Mouse (Mus musculus) lung, adult 18-20 months (tissue): ENCODE measurements around the gene Lrrn1.

Experiments used
- DNase-seq, 2 experiments: peaks; one replicate each; pipeline ENCODE4 v3.0.0; 2022; ENCODE audit warnings: mixed read lengths in 2 of 2

The Lrrn1 gene

DNA sequence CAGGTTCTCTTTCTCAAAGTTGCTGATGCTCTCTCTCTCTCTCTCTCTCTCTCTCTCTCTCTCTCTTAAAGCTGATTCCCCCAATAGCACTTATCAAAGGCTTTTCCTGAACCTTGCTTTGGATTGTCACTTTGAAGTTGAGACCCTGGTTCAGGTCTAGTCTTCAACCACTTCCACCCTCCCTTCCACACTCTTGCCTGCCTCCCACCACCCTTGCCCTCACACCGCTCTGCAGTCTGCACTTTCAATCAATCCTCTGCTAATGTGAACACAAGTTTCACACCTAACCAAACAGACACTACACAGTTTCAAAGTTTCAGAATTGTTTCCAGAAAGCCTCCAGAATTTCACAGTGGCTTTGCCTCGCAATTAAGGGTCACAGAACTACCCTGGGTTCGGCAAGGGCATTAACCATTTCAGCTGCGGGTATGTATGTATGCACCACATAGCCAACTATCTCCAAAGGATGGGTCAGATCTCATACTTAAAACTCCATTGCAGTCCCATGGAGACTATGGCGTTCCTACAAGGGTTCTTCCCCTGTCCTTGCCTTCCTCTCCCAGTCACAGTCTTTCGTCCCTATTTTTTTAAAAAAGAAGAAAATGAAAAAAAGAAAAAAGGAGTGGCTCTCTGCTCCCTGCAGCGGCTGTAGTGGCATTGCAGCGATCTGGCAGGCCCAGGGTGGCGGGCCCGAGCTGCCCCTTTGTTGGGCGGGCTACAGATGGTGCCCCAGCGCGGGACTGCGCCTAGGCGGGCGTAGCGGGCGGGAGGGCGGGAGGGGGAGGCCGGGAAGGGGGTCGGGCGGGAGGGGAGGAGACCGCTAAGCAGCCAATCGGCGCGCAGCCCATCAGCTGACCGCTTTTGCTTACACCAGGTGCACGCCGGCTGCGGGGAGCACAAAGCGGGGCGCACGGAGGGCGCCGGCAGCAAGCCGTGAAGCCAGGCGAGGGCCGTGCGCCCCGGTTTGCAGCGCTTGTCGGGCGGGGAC is at the start of gene Lrrn1:
Lrrn1 (plus strand) TSS at position 892 of the 988 bp plus-strand sequence.
- no peak for DNase-seq

DNA sequence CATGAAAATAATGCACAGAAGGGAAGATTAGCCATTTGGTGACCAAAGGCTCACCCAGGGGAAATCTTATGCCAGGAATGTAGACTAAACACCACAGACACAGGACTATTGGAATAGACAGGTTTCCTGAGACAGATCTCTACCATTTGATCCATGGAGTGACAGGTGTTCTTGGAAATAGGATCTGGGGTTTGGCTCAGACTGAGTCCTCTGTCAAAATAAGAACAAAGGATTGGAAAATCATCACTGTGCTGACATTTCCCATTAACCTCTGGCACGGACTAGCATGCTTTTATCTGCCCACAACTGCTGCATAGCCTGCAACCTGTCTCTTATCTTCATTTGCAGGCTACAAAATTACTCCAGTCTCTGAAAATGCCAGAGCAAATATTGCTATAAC is 35.1 kb upstream of the Lrrn1 start:
- DNase-seq: no peak

DNA sequence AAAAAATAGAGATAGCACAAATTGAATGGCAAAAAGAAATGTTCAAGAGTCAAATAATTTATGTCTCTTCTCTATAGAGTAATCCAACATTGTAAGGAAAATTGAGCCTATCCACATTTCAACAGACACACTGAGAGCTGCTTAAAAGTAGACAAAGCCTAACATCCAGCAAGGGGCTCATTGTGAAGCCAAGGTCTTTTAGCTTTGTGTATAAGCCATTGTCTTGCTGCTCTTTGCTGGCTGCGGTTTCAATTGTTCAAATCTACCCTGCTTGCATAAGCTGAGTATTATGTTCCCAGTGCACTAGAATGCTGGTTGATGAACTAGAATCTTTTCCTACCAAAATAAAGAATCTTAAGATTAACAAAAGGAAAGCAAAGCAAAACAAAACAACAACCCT is 33.7 kb upstream of the Lrrn1 start:
- no peak for DNase-seq

DNA sequence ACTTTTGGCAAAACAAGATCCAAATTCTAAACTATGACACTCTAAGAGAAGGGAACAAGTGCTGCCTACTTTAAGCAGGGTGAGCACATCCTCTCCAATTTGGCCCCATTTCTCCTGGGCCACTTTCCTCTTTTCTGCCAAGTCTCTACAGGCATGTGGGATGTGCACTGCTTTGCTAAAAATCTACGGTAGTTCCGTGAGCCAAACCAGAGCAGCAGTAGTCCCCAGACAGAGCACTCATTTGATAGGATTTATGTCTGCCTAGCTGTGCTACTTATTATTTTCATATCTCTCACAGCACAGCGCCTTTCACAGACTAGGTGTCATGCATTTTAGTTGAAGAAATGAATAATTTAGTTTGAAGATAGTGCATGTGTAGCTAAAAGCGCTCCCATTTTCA is 15.9 kb upstream of the Lrrn1 start:
- no peak for DNase-seq

DNA sequence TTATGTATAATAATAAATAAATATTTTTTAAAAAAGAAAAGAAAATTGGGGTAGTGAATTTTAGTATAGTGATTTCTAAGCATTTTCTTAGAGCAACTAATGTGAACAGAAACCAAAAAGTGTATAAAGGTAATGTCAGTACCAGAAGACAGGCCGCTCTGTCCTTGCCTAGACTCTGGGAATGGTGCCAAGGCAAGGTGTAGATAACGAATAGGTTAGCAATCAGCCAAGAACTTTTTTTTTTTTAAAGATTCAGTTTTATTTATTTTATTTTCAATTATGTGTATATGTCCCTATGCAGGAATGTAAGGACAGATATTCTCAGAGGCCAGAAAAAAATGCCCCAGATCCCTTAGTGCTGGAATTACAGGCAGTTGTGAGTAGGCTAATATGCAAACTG is 5.6 kb upstream of the Lrrn1 start:
- DNase-seq: no peak

DNA sequence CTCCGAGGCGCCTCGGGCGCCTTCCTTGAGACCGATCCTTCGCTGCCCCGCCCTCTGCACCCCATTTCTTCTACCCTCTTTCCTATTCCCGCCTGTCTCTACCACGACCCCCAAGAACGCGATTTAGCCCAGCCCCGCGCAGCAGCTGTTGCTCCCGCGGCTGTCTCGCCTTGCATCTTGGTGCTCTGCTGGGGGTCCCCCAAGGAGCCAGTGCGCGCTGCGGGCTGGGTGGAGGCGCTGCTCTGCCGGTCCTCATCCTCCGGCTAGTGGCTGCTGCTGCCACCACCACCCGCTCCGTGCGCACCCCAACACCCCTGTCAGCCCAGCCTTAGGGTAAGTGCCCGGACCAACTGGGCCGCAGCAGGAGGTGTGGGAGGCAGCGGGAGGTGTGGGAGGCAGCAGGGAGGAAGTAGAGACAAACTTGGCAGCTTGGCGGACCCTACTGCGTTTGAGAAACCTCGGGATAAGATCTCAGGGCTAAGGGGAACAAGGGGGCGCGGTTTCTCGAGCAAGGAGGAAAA is 403 bp downstream of the Lrrn1 start:
- no peak for DNase-seq

DNA sequence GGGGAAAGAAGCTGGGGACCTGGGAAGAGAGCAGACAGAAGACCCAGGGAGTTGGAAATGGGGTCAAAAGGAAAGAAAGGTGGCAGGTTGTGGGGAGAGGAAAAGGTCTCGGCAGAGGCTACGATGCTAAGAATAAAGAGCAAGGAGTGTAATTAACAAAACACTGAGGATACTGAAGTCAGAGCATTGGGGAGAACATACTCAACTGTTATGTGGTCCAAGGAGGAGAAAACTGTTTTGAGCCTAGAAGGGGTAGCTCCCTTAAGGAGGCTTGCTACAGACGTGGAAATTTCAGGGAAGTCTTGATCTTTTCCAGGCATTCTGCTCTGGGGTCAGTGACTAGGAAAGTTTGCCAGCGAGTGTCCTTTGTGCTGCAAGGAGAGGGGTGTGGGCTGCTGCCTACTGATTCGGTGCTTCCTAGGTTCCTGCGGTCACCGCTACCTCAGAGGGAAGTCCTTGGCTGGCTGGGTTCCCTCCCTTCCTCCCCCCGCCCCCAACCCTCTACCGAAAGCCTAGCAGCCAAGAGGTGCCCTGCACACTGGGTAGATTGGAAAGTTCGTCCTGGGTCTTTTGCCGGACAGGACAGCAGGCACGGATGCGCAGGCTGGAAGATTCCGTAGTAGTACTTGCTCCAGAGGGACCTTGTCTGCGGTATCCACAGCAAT is 1.2 kb downstream of the Lrrn1 start:
- no peak for DNase-seq

DNA sequence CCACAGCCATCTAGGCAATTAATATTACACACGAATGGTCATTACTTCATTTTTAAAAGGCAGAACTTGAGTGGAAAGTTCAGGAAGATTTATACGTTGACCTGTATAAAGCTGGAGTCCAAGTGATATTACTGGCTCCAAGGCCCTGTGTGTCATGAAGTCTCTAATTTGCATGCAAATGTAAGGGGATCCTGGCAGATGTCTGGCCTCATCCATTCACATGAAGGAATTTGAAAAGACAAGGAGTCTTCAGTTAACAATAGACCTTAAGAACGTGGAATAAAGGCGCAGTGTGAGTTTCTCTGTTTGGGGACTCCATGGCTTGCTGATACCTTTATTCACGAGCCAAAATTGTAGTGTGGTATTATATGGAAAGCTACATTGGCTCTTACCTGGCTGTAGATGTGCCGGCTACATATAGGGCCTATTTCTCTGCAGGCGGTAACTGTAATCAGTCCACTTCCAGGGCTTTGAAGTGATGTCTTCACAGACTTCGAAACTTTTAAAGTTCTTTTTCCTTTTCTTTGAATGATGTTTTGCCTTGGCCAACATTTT is 2.0 kb downstream of the Lrrn1 start:
- no peak for DNase-seq

DNA sequence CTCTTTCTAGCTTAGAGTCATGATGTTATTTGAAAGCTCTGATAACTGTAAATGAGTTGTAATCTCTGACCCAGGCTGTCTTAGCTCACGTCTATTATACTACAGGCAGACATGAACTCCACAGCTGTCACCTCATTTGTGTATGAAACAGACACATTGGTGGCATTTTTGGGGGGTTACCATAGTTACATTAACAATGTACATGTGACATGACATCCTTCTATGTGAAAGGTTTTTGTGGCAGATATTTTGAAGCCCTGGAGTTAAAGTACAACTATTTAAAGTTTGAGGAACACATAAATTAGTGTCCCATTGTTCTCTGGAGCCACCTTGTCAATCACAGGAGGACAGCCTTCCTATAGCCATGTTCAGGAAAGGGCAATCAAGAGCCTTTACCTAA is 5.0 kb downstream of the Lrrn1 start:
- no peak for DNase-seq

DNA sequence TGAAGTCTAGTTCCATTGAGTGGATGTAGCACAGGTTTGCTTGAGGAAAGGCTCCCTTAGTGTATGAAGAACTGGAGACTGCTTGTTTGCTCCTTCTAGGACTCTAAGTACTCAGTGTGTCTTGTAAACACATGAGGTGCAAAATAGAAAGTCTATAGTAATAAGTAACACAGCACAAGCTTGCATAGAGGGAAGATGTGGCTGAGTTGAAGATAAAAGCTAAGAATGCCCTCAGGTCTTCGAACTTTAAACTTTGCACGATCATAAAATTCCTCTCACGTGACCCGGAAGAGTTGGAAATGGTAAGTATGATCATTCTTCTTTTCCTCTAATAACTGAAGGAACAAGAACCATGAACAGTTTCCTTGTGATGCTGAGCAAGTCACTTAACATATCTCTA is 7.1 kb downstream of the Lrrn1 start:
- DNase-seq: no peak

DNA sequence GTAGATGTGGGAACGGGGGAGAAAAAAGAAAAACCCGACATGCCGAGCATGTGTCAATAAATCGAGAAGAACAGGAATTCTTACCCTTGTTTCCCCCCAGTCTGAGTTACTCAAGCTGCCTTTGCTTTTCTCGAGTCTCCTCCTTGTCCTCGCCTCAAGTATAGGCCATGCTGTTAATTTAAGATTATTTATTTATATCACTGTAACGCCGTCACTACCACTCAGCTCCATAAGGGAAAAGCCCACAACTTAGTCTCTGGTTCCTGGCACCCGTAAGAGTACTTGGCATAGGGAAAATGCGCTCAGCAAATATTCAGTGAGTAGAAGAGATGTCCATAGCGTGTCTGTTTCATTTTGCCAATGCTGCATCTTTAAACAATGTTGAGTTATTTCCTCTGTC is 11.7 kb downstream of the Lrrn1 start:
- no peak for DNase-seq

DNA sequence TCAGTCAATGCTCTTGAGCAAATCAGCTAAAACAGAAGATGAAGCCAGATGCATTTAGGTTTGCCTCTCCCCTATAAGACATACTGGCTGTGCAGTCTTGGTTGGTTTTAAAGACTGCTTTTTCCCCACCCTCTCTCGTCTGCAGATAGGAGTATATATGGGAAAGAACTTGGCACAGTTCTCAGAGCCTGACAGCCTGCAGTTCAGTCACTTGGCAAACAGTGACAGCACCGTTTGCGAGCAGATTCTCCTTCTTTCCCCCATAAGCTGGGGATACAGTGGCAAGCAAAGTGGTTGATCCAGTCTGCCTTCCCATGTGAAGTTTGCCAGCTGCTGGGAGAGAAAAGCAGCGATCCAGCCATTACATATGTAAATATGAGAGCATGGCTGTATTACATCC is 12.3 kb downstream of the Lrrn1 start:
- DNase-seq: no peak

DNA sequence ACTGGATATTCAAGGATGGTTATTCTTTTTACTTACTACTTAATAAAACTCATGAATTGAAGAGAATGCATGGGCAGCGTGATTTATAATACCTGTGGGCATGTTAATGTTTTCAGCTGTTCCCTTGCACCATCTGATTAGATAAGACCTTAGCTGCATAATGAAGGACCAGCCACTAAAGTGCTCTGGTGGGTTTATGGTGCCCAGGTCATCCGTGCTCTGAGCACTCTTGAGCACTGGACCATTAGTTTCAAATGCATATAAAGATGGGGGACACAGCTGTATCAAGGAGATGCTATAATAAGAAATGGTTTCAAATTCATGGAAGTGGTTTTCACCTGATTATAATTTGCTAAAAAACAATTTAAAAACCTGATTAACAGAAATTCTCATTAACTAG is 16.7 kb downstream of the Lrrn1 start:
- no peak for DNase-seq

DNA sequence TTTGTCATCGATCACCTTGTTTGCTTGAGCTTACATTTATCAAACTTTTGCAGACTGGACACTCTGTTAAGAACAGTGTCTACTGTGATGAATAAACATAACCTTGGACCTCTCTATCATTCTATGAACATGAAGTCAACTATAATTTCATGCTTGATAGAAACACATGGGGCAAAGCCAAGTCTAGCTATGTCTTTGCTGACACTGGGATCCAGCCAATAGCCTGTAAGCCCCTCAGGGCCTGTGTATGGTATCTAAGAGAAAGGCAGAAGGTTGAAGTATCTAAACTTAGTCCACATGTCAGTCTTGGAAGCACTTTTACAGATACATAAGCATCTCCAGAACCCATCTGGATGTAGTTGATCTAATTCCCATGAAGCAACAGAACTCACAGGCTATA is 22.9 kb downstream of the Lrrn1 start:
- DNase-seq: no peak

DNA sequence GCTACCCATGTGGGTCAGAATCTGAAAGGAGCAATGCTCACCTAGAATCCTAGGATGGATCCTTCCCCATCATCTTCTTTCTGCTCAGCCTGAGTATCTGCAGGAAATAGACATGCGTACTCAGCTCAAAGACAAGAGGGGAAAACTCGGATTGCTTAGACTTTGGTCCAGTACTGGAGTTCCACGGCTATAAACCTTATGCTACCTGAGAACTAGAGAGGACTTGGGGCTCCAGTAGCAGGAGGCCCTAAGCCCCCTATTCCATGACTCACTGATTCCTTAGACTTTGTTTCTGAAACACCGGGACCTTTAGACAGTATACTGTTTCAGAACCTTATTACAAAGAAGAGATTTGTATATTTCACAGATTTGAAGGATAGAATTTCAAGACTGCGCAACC is 25.8 kb downstream of the Lrrn1 start:
- DNase-seq: no peak

DNA sequence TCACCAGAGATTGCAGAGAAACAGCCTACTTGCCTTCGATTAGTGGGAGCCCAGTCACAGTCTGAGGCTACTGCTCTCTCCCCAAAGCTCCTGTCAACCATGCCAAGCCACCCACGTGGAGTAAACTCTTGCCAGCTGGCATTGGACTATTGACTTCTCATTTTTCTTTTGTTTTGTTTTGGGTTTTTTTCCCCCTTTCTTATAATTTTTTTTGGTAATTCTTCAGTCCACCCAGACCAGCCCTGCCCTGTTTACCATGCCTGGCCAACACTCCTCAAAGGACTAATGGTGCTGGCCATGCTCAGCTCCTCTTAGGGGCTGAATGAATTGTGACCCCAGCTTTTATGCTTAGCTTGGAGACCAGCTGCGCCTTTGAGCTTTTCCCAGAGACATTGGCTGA is 27.4 kb downstream of the Lrrn1 start:
- no peak for DNase-seq

DNA sequence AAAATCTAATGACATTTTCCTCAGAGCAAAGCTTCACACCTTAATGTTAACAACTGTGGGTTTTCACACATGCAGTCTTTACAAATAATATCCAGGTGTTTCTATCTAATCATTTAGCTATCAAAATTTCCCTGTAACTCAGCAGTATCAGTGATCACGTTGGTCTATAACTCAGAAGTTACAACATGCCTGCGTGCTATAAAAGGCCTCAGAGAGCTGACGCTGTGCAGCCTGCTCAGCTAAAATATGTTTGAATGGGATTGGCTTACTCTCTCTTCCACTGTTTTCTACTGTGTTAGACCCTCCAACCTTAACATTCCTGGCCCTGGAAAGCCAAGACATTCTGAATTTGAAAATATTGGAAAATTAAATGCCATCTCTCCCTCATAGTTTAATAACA is 28.2 kb downstream of the Lrrn1 start:
- DNase-seq: no peak

DNA sequence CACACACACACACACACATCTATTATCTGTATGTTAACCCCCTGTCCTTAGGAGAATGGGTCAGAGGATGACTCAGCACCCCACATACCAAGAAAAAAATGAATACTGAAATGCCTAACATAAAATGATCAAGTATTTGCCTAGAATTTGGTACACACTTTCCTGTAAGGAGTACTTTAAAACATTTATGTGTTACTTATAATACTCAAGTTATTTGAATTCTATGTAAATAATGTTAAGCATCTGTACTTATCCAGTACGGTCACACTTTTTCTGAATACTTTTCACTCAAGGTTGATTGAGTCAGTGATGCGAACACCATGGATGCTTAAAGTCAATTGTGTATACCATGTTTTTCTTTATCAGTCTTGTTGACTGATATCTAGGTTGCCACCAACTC is 32.7 kb downstream of the Lrrn1 start:
- no peak for DNase-seq

DNA sequence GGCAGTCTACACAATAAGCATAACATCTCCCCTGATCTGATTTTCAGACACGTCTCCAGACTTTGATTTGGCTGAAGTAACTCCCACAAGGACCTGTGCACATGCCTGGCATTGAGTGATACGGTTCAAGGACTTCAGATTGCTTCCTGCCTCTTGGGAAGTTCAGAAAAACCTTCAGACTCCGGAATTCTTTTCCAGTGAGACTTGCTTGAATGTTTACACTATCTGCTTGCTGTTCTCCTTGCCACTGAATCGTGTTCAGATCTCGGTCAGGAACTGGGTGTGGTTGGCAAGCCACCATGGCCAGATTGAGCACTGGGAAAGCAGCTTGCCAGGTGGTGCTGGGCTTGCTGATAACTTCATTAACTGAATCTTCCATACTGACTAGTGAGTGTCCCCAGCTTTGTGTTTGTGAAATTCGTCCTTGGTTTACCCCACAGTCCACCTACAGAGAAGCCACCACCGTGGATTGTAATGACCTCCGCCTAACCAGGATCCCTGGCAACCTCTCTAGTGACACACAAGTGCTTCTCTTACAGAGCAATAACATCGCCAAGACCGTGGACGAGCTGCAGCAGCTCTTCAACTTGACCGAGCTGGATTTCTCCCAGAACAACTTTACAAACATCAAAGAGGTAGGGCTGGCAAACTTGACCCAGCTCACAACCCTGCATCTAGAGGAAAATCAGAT is 37.5 kb downstream of the Lrrn1 start:
- peak in 1 of 2 experiments; percentile 5 for DNase-seq

DNA sequence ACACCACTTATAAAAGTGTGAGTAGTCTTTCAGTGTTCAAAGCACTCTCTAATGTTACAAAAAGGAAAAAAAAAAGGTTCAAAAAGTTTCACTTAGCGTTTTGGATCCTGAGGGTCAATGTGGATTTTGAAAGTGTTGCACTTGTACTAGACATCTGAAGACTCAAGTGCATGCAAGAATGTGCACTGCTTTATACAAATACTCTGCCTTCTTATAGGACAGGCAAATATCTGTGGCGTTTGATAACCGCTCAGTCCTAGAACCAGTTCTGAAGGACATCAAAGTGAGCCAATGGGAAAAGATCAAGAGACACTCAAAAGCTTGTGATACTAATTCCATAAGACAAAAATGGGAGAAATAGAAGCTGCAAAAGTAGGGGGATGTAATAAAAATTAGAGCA is 45.0 kb downstream of the Lrrn1 start:
- no peak for DNase-seq

DNA sequence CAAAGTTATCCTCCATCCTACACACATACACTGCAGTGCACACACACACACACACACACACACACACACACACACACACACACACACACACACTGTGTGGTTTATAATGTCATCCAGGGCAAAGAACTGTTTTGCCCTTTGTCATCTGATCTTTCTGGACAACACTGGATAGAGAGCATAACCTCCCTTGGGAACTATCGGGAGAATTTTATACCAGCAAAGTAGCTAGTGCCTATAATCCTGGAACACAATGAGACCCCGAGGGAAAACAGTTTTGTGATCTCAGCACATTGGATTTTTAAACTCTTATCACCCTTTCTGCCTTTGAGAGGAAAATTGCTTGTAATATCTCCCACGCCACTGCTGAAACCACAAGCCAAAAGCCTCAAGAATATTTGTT is 45.8 kb downstream of the Lrrn1 start:
- no peak for DNase-seq

DNA sequence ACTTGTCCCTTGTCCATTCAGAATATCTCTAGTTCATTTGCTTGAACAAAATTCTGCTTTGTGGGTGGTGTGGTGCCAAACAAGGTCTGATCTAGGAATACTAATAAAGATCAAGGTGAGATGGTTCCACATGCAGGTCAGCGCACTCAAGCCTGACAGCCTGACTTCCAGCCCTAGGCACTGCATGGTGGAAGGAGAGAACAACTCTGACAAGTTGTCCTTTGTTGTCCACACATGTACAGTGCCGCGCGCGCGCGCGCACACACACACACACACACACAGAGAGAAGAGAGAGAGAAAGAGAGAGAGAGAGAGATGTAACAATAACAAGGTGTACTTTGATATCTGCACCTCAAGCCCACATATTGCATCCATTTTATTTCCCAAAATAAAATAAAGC is 47.7 kb downstream of the Lrrn1 start:
- DNase-seq: no peak

DNA sequence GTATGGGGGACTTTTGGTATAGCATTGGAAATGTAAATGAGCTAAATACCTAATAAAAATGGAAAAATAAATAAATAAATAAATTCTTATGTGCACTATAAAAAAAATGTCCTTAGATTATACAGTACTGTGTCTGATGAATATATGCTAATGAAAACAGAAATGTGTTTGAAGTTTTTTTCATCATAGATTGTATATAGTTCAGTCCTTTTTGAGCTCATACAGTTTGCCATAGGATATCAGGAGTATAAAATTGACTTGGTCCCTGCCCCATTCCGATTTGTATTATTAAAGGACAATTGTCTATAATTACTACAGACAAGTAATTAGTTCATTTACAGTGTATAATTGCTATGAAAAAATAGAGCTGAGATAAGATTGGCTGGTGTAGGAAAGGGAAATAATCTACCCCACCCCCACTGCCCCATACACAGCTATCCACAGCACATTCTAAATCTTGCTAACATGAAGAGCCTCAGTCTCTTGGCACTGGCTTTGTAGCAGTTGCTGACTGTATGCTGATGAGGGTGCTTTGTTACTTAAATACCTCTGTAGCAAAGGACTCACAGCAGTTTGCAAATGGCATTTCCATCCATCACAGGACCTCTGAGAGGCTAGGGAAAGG is 54.3 kb downstream of the Lrrn1 start:
- no peak for DNase-seq
